In genomic region chr6:47794106-47794830, GRCm38 (mm10) we compare ENCODE assay signal across 8 mouse cellular contexts. TPM values are rescaled to one million over a fixed set of nuclear protein-coding genes. Genes with fewer than 3 reads are reported as not detected.
DNase-seq lines count a peak whose midpoint lies in the region; ATAC-seq and TF ChIP-seq lines count a peak whose summit lies in the region.

No protein-coding gene starts in this region.

- no peak overlapping the region for H3K4me2 ChIP-seq in hindbrain, embryonic 12.5 days (replicated peaks)
- no peak overlapping the region for H3K4me2 ChIP-seq in midbrain, embryonic 14.5 days (ENCODE audit: low read length)

- no peak for TF ChIP-seq POLR2A in ES-Bruce4 (IDR thresholded peaks at IDR 0.05; ENCODE audit: insufficient read depth, low read length)

- no peaks in the 10 kb centered on the region for H3K27me3 ChIP-seq in ES-Bruce4 (ENCODE audit: control insufficient read depth, insufficient read depth, low read length, poor library complexity, severe bottlenecking)
- no peaks in the 10 kb centered on the region for H3K27me3 ChIP-seq in hindbrain, embryonic 12.5 days
- H3K27me3 ChIP-seq in midbrain, embryonic 14.5 days (ENCODE audit: control insufficient read depth, insufficient read depth, low read length) = no peaks in the 10 kb centered on the region

- TF ChIP-seq EP300 in ES-Bruce4 (IDR thresholded peaks at IDR 0.05; ENCODE audit: insufficient read depth, low read depth, low read length) = no peak

- intact Hi-C loops in heart, postnatal 36 days (cut with DNase I) = no loop called here

- H3K9me3 ChIP-seq in ES-Bruce4 (replicated peaks; ENCODE audit: control insufficient read depth, insufficient read depth, low read length, poor library complexity, severe bottlenecking) = no peaks in the 10 kb centered on the region
- no peaks in the 10 kb centered on the region for H3K9me3 ChIP-seq in hindbrain, embryonic 12.5 days (replicated peaks)
- no peaks in the 10 kb centered on the region for H3K9me3 ChIP-seq in midbrain, embryonic 14.5 days (ENCODE audit: control insufficient read depth, low read length)

- no peak overlapping the region for H3K27ac ChIP-seq in layer of hippocampus, adult 2 months
- H3K27ac ChIP-seq in ES-Bruce4 (ENCODE audit: insufficient read depth, low read length) = no peak overlapping the region
- peak overlapping the region; percentile 4; the same call in 1 of the 2 replicates for H3K27ac ChIP-seq in hindbrain, embryonic 12.5 days
- peak overlapping the region; percentile 66 for H3K27ac ChIP-seq in midbrain, embryonic 14.5 days (replicated peaks; ENCODE audit: low read depth, low read length)

- no peak overlapping the region for H3K9ac ChIP-seq in ES-Bruce4 (ENCODE audit: low read depth, poor library complexity, severe bottlenecking)
- H3K9ac ChIP-seq in hindbrain, embryonic 12.5 days = no peak overlapping the region
- no peak overlapping the region for H3K9ac ChIP-seq in midbrain, embryonic 14.5 days (replicated peaks; ENCODE audit: low read length)

- 49% methylated on average over 10 of the region's 10 CpGs for WGBS in hindbrain, embryonic 12.5 days
- whole genome bisulfite sequencing in midbrain, embryonic 14.5 days = 26% methylated on average over 10 of the region's 10 CpGs

- H3K4me1 ChIP-seq in ES-Bruce4 (ENCODE audit: control insufficient read depth, insufficient read depth, low read length) = no peaks in the 10 kb centered on the region
- H3K4me1 ChIP-seq in hindbrain, embryonic 12.5 days = no peaks in the 10 kb centered on the region
- H3K4me1 ChIP-seq in midbrain, embryonic 14.5 days (ENCODE audit: control insufficient read depth, insufficient read depth, low read length) = no peaks in the 10 kb centered on the region

- no peak overlapping the region for H3K4me3 ChIP-seq in layer of hippocampus, adult 2 months
- H3K4me3 ChIP-seq in ES-Bruce4 (ENCODE audit: low read depth, low read length) = no peak overlapping the region
- H3K4me3 ChIP-seq in hindbrain, embryonic 12.5 days = no peak overlapping the region
- no peak overlapping the region for H3K4me3 ChIP-seq in midbrain, embryonic 14.5 days (replicated peaks; ENCODE audit: low read depth, low read length)

- peak; percentile 69; the same call in 1 of the 2 replicates for ATAC-seq in hindbrain, embryonic 12.5 days (ENCODE audit: low FRiP score)
- ATAC-seq in midbrain, embryonic 14.5 days (ENCODE audit: low FRiP score, low TSS enrichment) = peak; percentile 44; the same call in 1 of the 2 replicates

- peaks cover 33% of the 10 kb centered on the region for H3K36me3 ChIP-seq in ES-Bruce4 (ENCODE audit: control insufficient read depth, insufficient read depth, low read length, poor library complexity, severe bottlenecking)
- H3K36me3 ChIP-seq in hindbrain, embryonic 12.5 days = peaks cover 45% of the 10 kb centered on the region
- peaks cover 52% of the 10 kb centered on the region for H3K36me3 ChIP-seq in midbrain, embryonic 14.5 days (ENCODE audit: control insufficient read depth, insufficient read depth, low read length)

- DNase-seq in adrenal gland, postnatal 14 days = peak; percentile 53
- no peak for DNase-seq in adrenal gland, adult 18-20 months (ENCODE audit: low spot score in 2 of 2)
- peak in 1 of 2 experiments; percentile 47 for DNase-seq in layer of hippocampus, adult 2 months (ENCODE audit: low spot score in 2 of 2)
- no peak for DNase-seq in layer of hippocampus, postnatal 25 days (ENCODE audit: extremely low spot score in 1 of 2, low spot score in 1 of 2)
- peak; percentile 67 for DNase-seq in midbrain, embryonic 14.5 days
- no peak for DNase-seq in heart, postnatal 36 days

- TF ChIP-seq CTCF in layer of hippocampus, adult 2 months (conservative IDR thresholded peaks at IDR 0.05) = peak; percentile 74
- peak; percentile 55 for TF ChIP-seq CTCF in ES-Bruce4 (IDR thresholded peaks at IDR 0.05; ENCODE audit: low read depth, low read length)

RNA-seq across cellular contexts. Expression of gene Pdia4, which starts 19.0 kb away (rescaled TPM):
- 80.5 and 90.4 TPM in 2 replicates for total RNA-seq in adrenal gland, postnatal 14 days (2021)
- total RNA-seq in adrenal gland, adult 18-20 months (2021) = 10 to 100 TPM; 83.4 to 86.3 TPM
- total RNA-seq in layer of hippocampus, adult 2 months (2021) = 10 to 100 TPM; 58.2 to 62.5 TPM
- total RNA-seq in layer of hippocampus, postnatal 25 days (2021) = 10 to 100 TPM; 53.5 to 67.5 TPM
- 186 and 208 TPM in 2 replicates for polyA plus RNA-seq in ES-Bruce4 (2011; ENCODE audit: insufficient read depth, insufficient read length, low read depth, missing spikeins)
- polyA plus RNA-seq in hindbrain, embryonic 12.5 days (2016; fragmentation: Nextera tagmentation; extraction: Ambion mirVana) = 236 and 258 TPM in 2 replicates
- polyA plus RNA-seq in midbrain, embryonic 14.5 days (2014; fragmentation: Nextera tagmentation; extraction: Ambion mirVana) = 107 and 148 TPM in 2 replicates
- total RNA-seq in heart, postnatal 36 days (2021) = 10 to 100 TPM; 38.4 to 50.1 TPM

RNA-seq across cellular contexts. Expression of gene Zfp786, which starts 36.4 kb away (rescaled TPM):
- 1.2 and 1.3 TPM in 2 replicates for total RNA-seq in adrenal gland, postnatal 14 days (2021)
- total RNA-seq in adrenal gland, adult 18-20 months (2021) = 1 to 10 TPM in 1 of 2 experiments, under 1 TPM in 1; 0.77 to 1.7 TPM
- 1 to 10 TPM; 5.5 to 6.5 TPM for total RNA-seq in layer of hippocampus, adult 2 months (2021)
- total RNA-seq in layer of hippocampus, postnatal 25 days (2021) = 1 to 10 TPM; 3.8 to 4.9 TPM
- 0.67 and 0.79 TPM in 2 replicates for polyA plus RNA-seq in ES-Bruce4 (2011; ENCODE audit: insufficient read depth, insufficient read length, low read depth, missing spikeins)
- 12.1 and 12.7 TPM in 2 replicates for polyA plus RNA-seq in hindbrain, embryonic 12.5 days (2016; fragmentation: Nextera tagmentation; extraction: Ambion mirVana)
- polyA plus RNA-seq in midbrain, embryonic 14.5 days (2014; fragmentation: Nextera tagmentation; extraction: Ambion mirVana) = 15.0 and 16.0 TPM in 2 replicates
- under 1 TPM; 0.68 to 0.72 TPM for total RNA-seq in heart, postnatal 36 days (2021)

RNA-seq across cellular contexts. Expression of gene Zfp398, which starts 41.2 kb away (rescaled TPM):
- 9.3 and 12.0 TPM in 2 replicates for total RNA-seq in adrenal gland, postnatal 14 days (2021)
- total RNA-seq in adrenal gland, adult 18-20 months (2021) = 10 to 100 TPM in 1 of 2 experiments, 1 to 10 TPM in 1; 8.8 to 12.3 TPM
- total RNA-seq in layer of hippocampus, adult 2 months (2021) = 10 to 100 TPM; 21.9 to 22.5 TPM
- total RNA-seq in layer of hippocampus, postnatal 25 days (2021) = 10 to 100 TPM; 18.5 to 23.5 TPM
- 3.0 and 3.3 TPM in 2 replicates for polyA plus RNA-seq in ES-Bruce4 (2011; ENCODE audit: insufficient read depth, insufficient read length, low read depth, missing spikeins)
- 14.0 and 15.1 TPM in 2 replicates for polyA plus RNA-seq in hindbrain, embryonic 12.5 days (2016; fragmentation: Nextera tagmentation; extraction: Ambion mirVana)
- 18.7 and 20.4 TPM in 2 replicates for polyA plus RNA-seq in midbrain, embryonic 14.5 days (2014; fragmentation: Nextera tagmentation; extraction: Ambion mirVana)
- 1 to 10 TPM; 5.6 to 8.0 TPM for total RNA-seq in heart, postnatal 36 days (2021)

Comparison
In these comparisons a context has a peak if more than half of its experiments do, and no peak if none do; other contexts are left out.
1. DNase-seq: peak in adrenal gland, postnatal 14 days (single experiment) and midbrain, embryonic 14.5 days (single experiment); none in adrenal gland, adult 18-20 months (0 of 2), layer of hippocampus, postnatal 25 days (0 of 2) and heart, postnatal 36 days (0 of 2).
2. H3K27ac ChIP-seq: peak in hindbrain, embryonic 12.5 days (single experiment) and midbrain, embryonic 14.5 days (single experiment); none in layer of hippocampus, adult 2 months (single experiment) and ES-Bruce4 (single experiment).